Mouse (Mus musculus) CH12.LX (cell line): ENCODE measurements around the gene Dhcr7. TPM values are rescaled to one million over a fixed set of nuclear protein-coding genes. Genes with fewer than 3 reads are reported as not detected.
A peak's percentile ranks its signal among the peaks of the same experiment; 100 is the strongest.

Experiments used
- DNase-seq: peaks from one replicate; pipeline ENCODE4 v3.0.0-alpha.2; 2013; ENCODE audit errors: extremely low read depth
- H3K27ac ChIP-seq: 2 replicates; pipeline ENCODE4 v1.5.1; 2012; ENCODE audit warnings: low read depth, mild to moderate bottlenecking, control low read depth, moderate library complexity; ENCODE audit not compliant: insufficient read depth
- H3K27me3 ChIP-seq: replicated peaks from 2 replicates; pipeline ENCODE3; 2012; ENCODE audit warnings: inconsistent platforms
- H3K36me3 ChIP-seq, 2 experiments: replicated peaks in 1 of 2; 2 replicates each; pipeline versions ENCODE3 to v1.6.1; 2012; ENCODE audit warnings: inconsistent platforms in 1 of 2, low read length in 1 of 2, mild to moderate bottlenecking in 1 of 2, mixed read lengths in 1 of 2, moderate library complexity in 1 of 2; ENCODE audit not compliant: control insufficient read depth in 1 of 2, insufficient read depth in 1 of 2
- H3K4me1 ChIP-seq, 2 experiments: 2 replicates each; pipeline ENCODE4 v1.6.1; 2012; ENCODE audit warnings: inconsistent platforms in 1 of 2, moderate library complexity in 1 of 2; ENCODE audit not compliant: insufficient read depth in 2 of 2, control insufficient read depth in 1 of 2
- H3K4me2 ChIP-seq: 2 replicates; pipeline ENCODE4 v1.6.1; 2012; ENCODE audit warnings: low read depth, mild to moderate bottlenecking, control low read depth; ENCODE audit not compliant: poor library complexity, insufficient read depth, severe bottlenecking
- H3K4me3 ChIP-seq, 3 experiments: fragments of 150-350 bp in 1 of 3; sonication (generic) in 1 of 3; replicated peaks in 1 of 3; 2 replicates each; pipeline versions ENCODE3 to v1.5.1; 2011 to 2012; ENCODE audit warnings: low read depth in 2 of 3, low read length in 2 of 3, mild to moderate bottlenecking in 2 of 3, moderate library complexity in 2 of 3, control low read depth in 1 of 3, improper control_type of control experiment in 1 of 3, inconsistent platforms in 1 of 3, mixed read lengths in 1 of 3; ENCODE audit not compliant: poor library complexity in 1 of 3
- H3K79me2 ChIP-seq: replicated peaks from 2 replicates; pipeline ENCODE4 v1.6.1; 2012; ENCODE audit warnings: mild to moderate bottlenecking, moderate library complexity; ENCODE audit not compliant: control insufficient read depth, poor library complexity, insufficient read depth, severe bottlenecking; ENCODE audit errors: extremely low read depth
- H3K9ac ChIP-seq: 2 replicates; pipeline ENCODE4 v1.6.1; 2012; ENCODE audit warnings: low read depth, mild to moderate bottlenecking, control low read depth, moderate library complexity; ENCODE audit not compliant: insufficient read depth
- H3K9me3 ChIP-seq: replicated peaks from 2 replicates; pipeline ENCODE3; 2012; ENCODE audit warnings: low read length, inconsistent platforms, mixed read lengths
- BHLHE40 ChIP-seq: IDR thresholded peaks from 2 replicates; pipeline ENCODE4 v1.6.1; 2011; ENCODE audit warnings: mild to moderate bottlenecking, low read depth, low read length, improper control_type of control experiment
- CHD1 ChIP-seq: IDR thresholded peaks from 2 replicates; pipeline ENCODE4 v1.6.1; 2012; ENCODE audit warnings: low read depth, low read length, improper control_type of control experiment, inconsistent platforms
- ELF1 ChIP-seq: IDR thresholded peaks from 2 replicates; pipeline ENCODE4 v1.6.1; 2014; ENCODE audit warnings: low read depth, mild to moderate bottlenecking, inconsistent platforms, low read length, improper control_type of control experiment
- EP300 ChIP-seq: IDR thresholded peaks from 2 replicates; pipeline ENCODE4 v1.6.1; 2011; ENCODE audit warnings: low read length, improper control_type of control experiment
- ETS1 ChIP-seq: conservative IDR thresholded peaks from 2 replicates; pipeline ENCODE4 v1.6.1; 2012; ENCODE audit warnings: low read depth, mild to moderate bottlenecking, inconsistent platforms, low read length, improper control_type of control experiment, moderate library complexity
- IRF4 ChIP-seq: IDR thresholded peaks from 2 replicates; pipeline ENCODE4 v1.6.1; 2014; ENCODE audit warnings: low read depth, mild to moderate bottlenecking, inconsistent platforms, low read length, improper control_type of control experiment
- JUN ChIP-seq: IDR thresholded peaks from 2 replicates; pipeline ENCODE4 v1.6.1; 2011; ENCODE audit warnings: low read depth, mild to moderate bottlenecking, low read length, improper control_type of control experiment, moderate library complexity; ENCODE audit not compliant: insufficient read depth
- JUND ChIP-seq: conservative IDR thresholded peaks from 2 replicates; pipeline ENCODE4 v1.6.1; 2011; ENCODE audit warnings: low read depth, low read length, improper control_type of control experiment
- MAX ChIP-seq: IDR thresholded peaks from 2 replicates; pipeline ENCODE4 v1.6.1; 2011; ENCODE audit warnings: low read length, improper control_type of control experiment
- MAZ ChIP-seq: IDR thresholded peaks from 2 replicates; pipeline ENCODE4 v1.6.1; 2012; ENCODE audit warnings: low read depth, mild to moderate bottlenecking, inconsistent platforms, low read length, improper control_type of control experiment, moderate library complexity
- MEF2A ChIP-seq: IDR thresholded peaks from 2 replicates; pipeline ENCODE4 v1.6.1; 2014; ENCODE audit warnings: low read depth, mild to moderate bottlenecking, inconsistent platforms, low read length, improper control_type of control experiment, borderline replicate concordance
- MXI1 ChIP-seq: IDR thresholded peaks from 2 replicates; pipeline ENCODE4 v1.6.1; 2011; ENCODE audit warnings: mild to moderate bottlenecking, low read depth, low read length, improper control_type of control experiment
- MYC ChIP-seq: IDR thresholded peaks from 2 replicates; pipeline ENCODE4 v1.6.1; 2011; ENCODE audit warnings: low read depth, mild to moderate bottlenecking, improper control_type of control experiment, low read length
- NRF1 ChIP-seq: IDR thresholded peaks from 2 replicates; pipeline ENCODE4 v1.6.1; 2014; ENCODE audit warnings: low read depth, mild to moderate bottlenecking, inconsistent platforms, low read length, improper control_type of control experiment, moderate library complexity
- PAX5 ChIP-seq: IDR thresholded peaks from 2 replicates; pipeline ENCODE4 v1.6.1; 2012; ENCODE audit warnings: low read length, inconsistent platforms, mixed read lengths
- POLR2A ChIP-seq: IDR thresholded peaks from 2 replicates; pipeline ENCODE4 v1.6.1; 2011; ENCODE audit warnings: low read depth, mild to moderate bottlenecking, improper control_type of control experiment, low read length
- POLR2AphosphoS2 ChIP-seq: IDR thresholded peaks from 2 replicates; pipeline ENCODE4 v1.6.1; 2011; ENCODE audit warnings: low read depth, low read length, improper control_type of control experiment
- RAD21 ChIP-seq: IDR thresholded peaks from 2 replicates; pipeline ENCODE4 v1.6.1; 2011; ENCODE audit warnings: low read depth, mild to moderate bottlenecking, low read length, improper control_type of control experiment, moderate library complexity
- RCOR1 ChIP-seq: conservative IDR thresholded peaks from 2 replicates; pipeline ENCODE4 v1.6.1; 2012; ENCODE audit warnings: low read depth, mild to moderate bottlenecking, inconsistent platforms, low read length, improper control_type of control experiment
- SIN3A ChIP-seq: IDR thresholded peaks from 2 replicates; pipeline ENCODE4 v1.6.1; 2012; ENCODE audit warnings: low read length, improper control_type of control experiment, inconsistent platforms
- SMC3 ChIP-seq: IDR thresholded peaks from 2 replicates; pipeline ENCODE4 v1.6.1; 2011; ENCODE audit warnings: low read depth, low read length, improper control_type of control experiment
- TBP ChIP-seq: conservative IDR thresholded peaks from 2 replicates; pipeline ENCODE4 v1.6.1; 2011; ENCODE audit warnings: low read depth, low read length, improper control_type of control experiment
- UBTF ChIP-seq: IDR thresholded peaks from 2 replicates; pipeline ENCODE4 v1.6.1; 2012; ENCODE audit warnings: low read depth, mild to moderate bottlenecking, inconsistent platforms, low read length, improper control_type of control experiment, moderate library complexity
- ZC3H11A ChIP-seq: IDR thresholded peaks from 2 replicates; pipeline ENCODE4 v1.6.1; 2012; ENCODE audit warnings: low read depth, mild to moderate bottlenecking, inconsistent platforms, low read length, improper control_type of control experiment
- ZKSCAN1 ChIP-seq: IDR thresholded peaks from 2 replicates; pipeline ENCODE4 v1.6.1; 2012; ENCODE audit warnings: low read depth, inconsistent platforms, low read length, improper control_type of control experiment, borderline replicate concordance
- ZMIZ1 ChIP-seq: IDR thresholded peaks from 2 replicates; pipeline ENCODE4 v1.6.1; 2012; ENCODE audit warnings: low read depth, mild to moderate bottlenecking, inconsistent platforms, low read length, improper control_type of control experiment
- ZNF384 ChIP-seq: IDR thresholded peaks from 2 replicates; pipeline ENCODE4 v1.6.1; 2012; ENCODE audit warnings: low read depth, low read length, improper control_type of control experiment, inconsistent platforms
- dilution Hi-C: fragments of 300-500 bp; cut with MboI; formaldehyde crosslinking; loops from 2 replicates; pipeline ENCODE4 v1.14.3; 2020; ENCODE audit warnings: low sequenced_read_pairs; ENCODE audit not compliant: extremely low pct_unique_long_range_greater_than_20kb, extremely low pct_ligation_motif_present
- in situ Hi-C: fragments of 300-500 bp; cut with MboI; formaldehyde crosslinking; loops from 3 replicates; pipeline ENCODE4 v1.14.3; 2019; ENCODE audit warnings: low sequenced_read_pairs, low pct_ligation_motif_present, low pct_unique_long_range_greater_than_20kb, mixed read lengths
- polyA plus RNA-seq: library from polyadenylated mRNA; unstranded; fragments of >175 nt; gene quantifications from 2 replicates; pipeline ENCODE4 v1.2.1, GENCODE M21; 2012; ENCODE audit warnings: low read depth; ENCODE audit not compliant: insufficient read length
- total RNA-seq, 2 experiments: library from RNA; depleted of rRNA; stranded (reverse); fragments of 300-350 nt in 1 of 2; fragments of >200 nt in 1 of 2; gene quantifications; 2 replicates each; pipeline ENCODE4 v1.2.3; 2012 to 2014

Dhcr7 gene
- total and polyA plus RNA-seq, 3 experiments, result 18.1 to 60.3 (median 22.1) TPM

- Histone ChIP-seq H3K4me3 (peak overlapping the region; percentile 69 to 83 (median 75)), H3K9me3 (no peaks in the 10 kb centered on the region), H3K36me3 (peaks cover 9 to 41% of the 10 kb centered on the region in 2 experiments), H3K4me2 (peak overlapping the region; percentile 93), H3K4me1 (peaks cover 10 to 41% of the 10 kb centered on the region in 2 experiments), H3K27ac (no peak overlapping the region), H3K9ac (peak overlapping the region; percentile 36), H3K79me2 (0 out of 2 replicates have a peak, but pooled peaks cover 3% of the 10 kb centered on the region), H3K27me3 (no peaks in the 10 kb centered on the region)
- no peak for DNase-seq
- dilution Hi-C loops, result no loop called here
- in situ Hi-C loops, result loop anchor here (10.0 kb wide), 1 partner anchor 74 kb away; no protein-coding TSS in a partner anchor
- TF ChIP-seq ZNF384 (no peak), JUN (no peak), POLR2A (no peak), UBTF (no peak), ELF1 (no peak), MEF2A (no peak), MYC (no peak), ZMIZ1 (no peak), MXI1 (no peak), CHD1 (no peak), BHLHE40 (no peak), ETS1 (no peak), RAD21 (no peak), MAX (no peak), JUND (no peak), SIN3A (no peak), NRF1 (no peak), MAZ (no peak)
Observed at GRCm38 (mm10) chr7:143830399-143830798, 7.5 kb downstream of the Dhcr7 start.

- in situ Hi-C loops (loop anchor here (10.0 kb wide), 1 partner anchor 73 kb away; no protein-coding TSS in a partner anchor), dilution Hi-C loops (no loop called here)
- H3K9ac ChIP-seq, result no peak overlapping the region
- no peaks in the 10 kb centered on the region for H3K9me3 ChIP-seq
- H3K27me3 ChIP-seq, result no peaks in the 10 kb centered on the region
- TF ChIP-seq JUN (no peak), SMC3 (no peak), TBP (no peak), MAX (no peak), ZKSCAN1 (no peak), EP300 (no peak), MYC (no peak), RCOR1 (no peak), ZC3H11A (no peak), PAX5 (no peak), MAZ (no peak), IRF4 (no peak), ZNF384 (no peak), POLR2AphosphoS2 (no peak)
- TF ChIP-seq, all 38 proteins: peak for 0
- DNase-seq, result no peak
- Histone ChIP-seq H3K4me3 (no peak overlapping the region), H3K36me3 (peaks cover 9 to 56% of the 10 kb centered on the region in 2 experiments), H3K4me1 (peaks cover 11 to 44% of the 10 kb centered on the region in 2 experiments), H3K27ac (no peak overlapping the region), H3K79me2 (0 out of 2 replicates have a peak, but pooled peaks cover 3% of the 10 kb centered on the region), H3K4me2 (no peak overlapping the region)
Observed at GRCm38 (mm10) chr7:143832196-143832595, 9.3 kb downstream of the Dhcr7 start.
